Mouse (Mus musculus) thymus, adult 2 months (tissue): Measurements from ENCODE around the gene Gpr82.

ENCODE experiments used
- CTCF ChIP-seq: fragments of 200-500 bp; IDR thresholded peaks from 2 replicates; pipeline ENCODE4 v1.5.1; 2012; ENCODE audit warnings: mild to moderate bottlenecking, control low read depth, low read length, moderate library complexity, borderline replicate concordance; ENCODE audit not compliant: control insufficient read depth, poor library complexity, insufficient read depth; ENCODE audit errors: extremely low read depth
- POLR2A ChIP-seq: fragments of 200-500 bp; IDR thresholded peaks from 2 replicates; pipeline ENCODE4 v1.6.1; 2012; ENCODE audit warnings: mild to moderate bottlenecking, low read length, control low read depth, moderate library complexity; ENCODE audit not compliant: control insufficient read depth, poor library complexity, insufficient read depth; ENCODE audit errors: extremely low read depth

GRCm38 (mm10) chrX:13638894-13639293, 22.3 kb upstream of the Gpr82 start:
- TF ChIP-seq CTCF, result no peak
- TF ChIP-seq POLR2A, result no peak
